Mouse (Mus musculus): ENCODE results near the gene Nubp1.

GRCm38 (mm10) chr16:10384060-10384497, 27.7 kb upstream of the Nubp1 start:
- TF ChIP-seq GATA1 (IDR thresholded peaks at IDR 0.05; ENCODE audit: low read length) = peak; percentile 66
- peak; percentile 59 for TF ChIP-seq TAL1 (IDR thresholded peaks at IDR 0.05; ENCODE audit: low read length)
